Comparison of ENCODE assay signal across 8 mouse cellular contexts in genomic region chr8:93661739-93662138, GRCm38 (mm10).
DNase-seq lines count a peak whose midpoint lies in the region; ATAC-seq lines count a peak whose summit lies in the region.

No protein-coding gene starts in this region.

- peak overlapping the region; percentile 37 for H3K4me3 ChIP-seq in hindbrain, embryonic 15.5 days

- H3K27me3 ChIP-seq in hindbrain, embryonic 15.5 days: no peaks in the 10 kb centered on the region

- WGBS in hindbrain, embryonic 15.5 days: 2% methylated on average over 15 of the region's 15 CpGs

- no peak overlapping the region for H3K27ac ChIP-seq in hindbrain, embryonic 15.5 days (replicated peaks)

- H3K36me3 ChIP-seq in hindbrain, embryonic 15.5 days: no peaks in the 10 kb centered on the region

- 0 out of 2 replicates have a peak overlapping the region, but pooled peaks have one; percentile 22 for H3K9ac ChIP-seq in hindbrain, embryonic 15.5 days

- peak; percentile 91 for ATAC-seq in hindbrain, embryonic 15.5 days (ENCODE audit: low FRiP score, low read depth)

- peak overlapping the region; percentile 63 for H3K4me2 ChIP-seq in hindbrain, embryonic 15.5 days

- H3K4me1 ChIP-seq in hindbrain, embryonic 15.5 days (replicated peaks): peaks cover 9% of the 10 kb centered on the region

- DNase-seq in WW6 (ENCODE audit: low read depth, low spot score): peak; percentile 84
- DNase-seq in cerebellum, postnatal 25 days: peak; percentile 89 to 91
- peak; percentile 76 for DNase-seq in gastrocnemius, adult 18-20 months (ENCODE audit: low spot score)
- DNase-seq in layer of hippocampus, postnatal 36 days: peak; percentile 81 to 86
- DNase-seq in lung, postnatal 14 days: peak; percentile 77
- DNase-seq in right cerebral cortex, adult 18-20 months: peak; percentile 87
- DNase-seq in urinary bladder, postnatal 4 days (ENCODE audit: low spot score in 2 of 2): peak; percentile 62 to 78

- no peaks in the 10 kb centered on the region for H3K9me3 ChIP-seq in hindbrain, embryonic 15.5 days
